Mouse (Mus musculus): Measurements from ENCODE around the gene Chst15.

DNA sequence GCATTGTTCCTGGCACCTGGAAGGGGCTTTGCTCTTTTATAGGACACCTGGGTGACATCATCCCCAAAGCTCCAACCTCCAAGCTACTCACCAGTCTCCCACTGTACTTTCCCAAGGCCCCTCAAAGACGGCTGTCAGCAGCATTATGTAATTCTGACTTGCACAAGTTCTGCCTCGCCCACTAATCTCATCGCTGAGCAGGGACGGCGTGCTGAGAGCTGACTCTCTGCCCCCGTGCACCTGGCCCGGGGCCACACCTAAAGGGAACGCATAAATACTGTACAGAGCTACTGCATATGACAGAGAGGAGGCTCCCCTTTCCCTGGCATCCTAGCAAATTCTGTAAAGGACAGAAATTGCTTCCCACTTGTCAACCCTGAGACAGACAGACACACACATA, 4.6 kb downstream of the Chst15 start:
- TF ChIP-seq CTCF (IDR thresholded peaks at IDR 0.05; ENCODE audit: control insufficient read depth, insufficient read depth, insufficient replicate concordance, low read depth, low read length) (no peak), POLR2A (IDR thresholded peaks at IDR 0.05; ENCODE audit: control insufficient read depth, low read depth, low read length) (no peak)
